Mouse (Mus musculus) retina, embryonic 14.5 days (tissue): ENCODE data around the gene Tescl.

Source experiments
- DNase-seq: peaks from one replicate; pipeline ENCODE4 v3.0.0-alpha.2; 2015; ENCODE audit warnings: low spot score

The Tescl gene

GRCm38 (mm10) chr7:24363228-24363627 lies 29.5 kb upstream of the Tescl start:
- peak; percentile 60 for DNase-seq

GRCm38 (mm10) chr7:24361001-24361400 lies 27.3 kb upstream of the Tescl start:
- no peak for DNase-seq

- peak; percentile 53 for DNase-seq
Observed at GRCm38 (mm10) chr7:24359269-24359668, 25.5 kb upstream of the Tescl start.

GRCm38 (mm10) chr7:24357899-24358298 lies 24.2 kb upstream of the Tescl start:
- no peak for DNase-seq

- no peak for DNase-seq
Observed at GRCm38 (mm10) chr7:24356081-24356480, 22.3 kb upstream of the Tescl start.

- no peak for DNase-seq
Observed at GRCm38 (mm10) chr7:24355646-24356045, 21.9 kb upstream of the Tescl start.

GRCm38 (mm10) chr7:24348896-24349295 lies 15.2 kb upstream of the Tescl start, which contains the start of gene Lypd5:
Gene Lypd5, plus strand, starts transcription at chr7:24349196.
- DNase-seq = no peak

- DNase-seq = no peak
Observed at GRCm38 (mm10) chr7:24346444-24346843, 12.7 kb upstream of the Tescl start.

GRCm38 (mm10) chr7:24343701-24344272 lies 10.1 kb upstream of the Tescl start:
- no peak for DNase-seq

- no peak for DNase-seq
Observed at GRCm38 (mm10) chr7:24338241-24338640, 4.5 kb upstream of the Tescl start.

GRCm38 (mm10) chr7:24335699-24336309 lies 2.1 kb upstream of the Tescl start:
- peak; percentile 84 for DNase-seq

GRCm38 (mm10) chr7:24327281-24327975 lies 6.3 kb downstream of the Tescl start:
- DNase-seq = no peak

GRCm38 (mm10) chr7:24326273-24327135 lies 7.2 kb downstream of the Tescl start:
- DNase-seq = no peak

- DNase-seq = peak; percentile 54
Observed at GRCm38 (mm10) chr7:24325675-24326128, 8.0 kb downstream of the Tescl start.

- no peak for DNase-seq
Observed at GRCm38 (mm10) chr7:24325197-24325596, 8.5 kb downstream of the Tescl start.

- no peak for DNase-seq
Observed at GRCm38 (mm10) chr7:24322593-24322992, 11.1 kb downstream of the Tescl start.

- no peak for DNase-seq
Observed at GRCm38 (mm10) chr7:24318942-24319341, 14.8 kb downstream of the Tescl start.

GRCm38 (mm10) chr7:24316567-24317092 lies 17.1 kb downstream of the Tescl start, which contains the start of gene Zfp94:
Gene Zfp94, minus strand, starts transcription at chr7:24316666.
- DNase-seq = peak; percentile 96

GRCm38 (mm10) chr7:24315726-24316566 lies 17.8 kb downstream of the Tescl start:
- DNase-seq = peak; percentile 11

GRCm38 (mm10) chr7:24300771-24301282 lies 32.9 kb downstream of the Tescl start, which contains the start of gene Zfp61:
Gene Zfp61, minus strand, starts transcription at chr7:24301232.
- DNase-seq = peak; percentile 84
